Mouse (Mus musculus): ENCODE measurements at regions not wholly inside any gene's neighbourhood (a gene's known extent, or its start where the extent isn't known, plus 50 kb on each side); places are given as distances from the start of the nearest gene placed in this dataset.

GRCm38 (mm10) chr13:60237091-60237490 lies 59.9 kb upstream of the Gas1 start:
- TF ChIP-seq CTCF (IDR thresholded peaks at IDR 0.05; ENCODE audit: low read depth) = no peak
- Histone ChIP-seq H3K9ac (ENCODE audit: low read depth, low read length) (no peak overlapping the region), H3K9me3 (ENCODE audit: control insufficient read depth) (no peaks in the 10 kb centered on the region), H3K27me3 (replicated peaks; ENCODE audit: control insufficient read depth, insufficient read depth, low read length) (no peaks in the 10 kb centered on the region), H3K27ac (ENCODE audit: low read depth, low read length) (no peak overlapping the region), H3K4me3 (ENCODE audit: low read depth, low read length) (no peak overlapping the region), H3K4me2 (replicated peaks; ENCODE audit: low read depth) (no peak overlapping the region), H3K4me1 (replicated peaks; ENCODE audit: control insufficient read depth, insufficient read depth, low read length) (no peaks in the 10 kb centered on the region), H3K36me3 (ENCODE audit: control insufficient read depth, insufficient read depth) (no peaks in the 10 kb centered on the region)
- ATAC-seq = peak; percentile 76
- 77% methylated on average over 3 of the region's 3 CpGs for WGBS

- H3K9me3 ChIP-seq (ENCODE audit: control insufficient read depth) = no peaks in the 10 kb centered on the region
- H3K36me3 ChIP-seq (ENCODE audit: control insufficient read depth, insufficient read depth) = no peaks in the 10 kb centered on the region
- H3K4me3 ChIP-seq (ENCODE audit: low read depth, low read length) = no peak overlapping the region
- no peak overlapping the region for H3K4me2 ChIP-seq (replicated peaks; ENCODE audit: low read depth)
- no peaks in the 10 kb centered on the region for H3K4me1 ChIP-seq (replicated peaks; ENCODE audit: control insufficient read depth, insufficient read depth, low read length)
- H3K27me3 ChIP-seq (replicated peaks; ENCODE audit: control insufficient read depth, insufficient read depth, low read length) = no peaks in the 10 kb centered on the region
- no peak overlapping the region for H3K9ac ChIP-seq (ENCODE audit: low read depth, low read length)
- 45% methylated on average over 8 of the region's 8 CpGs for WGBS
- ATAC-seq = no peak
- TF ChIP-seq CTCF (IDR thresholded peaks at IDR 0.05; ENCODE audit: low read depth) = no peak
- no peak overlapping the region for H3K27ac ChIP-seq (ENCODE audit: low read depth, low read length)
Measured at GRCm38 (mm10) chr13:60242447-60243109, 65.4 kb upstream of the Gas1 start.

GRCm38 (mm10) chr13:60243110-60243481 lies 65.9 kb upstream of the Gas1 start:
- H3K9ac ChIP-seq (ENCODE audit: low read depth, low read length) = no peak overlapping the region
- H3K4me3 ChIP-seq (ENCODE audit: low read depth, low read length) = no peak overlapping the region
- no peaks in the 10 kb centered on the region for H3K4me1 ChIP-seq (replicated peaks; ENCODE audit: control insufficient read depth, insufficient read depth, low read length)
- no peaks in the 10 kb centered on the region for H3K36me3 ChIP-seq (ENCODE audit: control insufficient read depth, insufficient read depth)
- no peak overlapping the region for H3K27ac ChIP-seq (ENCODE audit: low read depth, low read length)
- WGBS = 31% methylated on average over 4 of the region's 4 CpGs
- TF ChIP-seq CTCF (IDR thresholded peaks at IDR 0.05; ENCODE audit: low read depth) = no peak
- H3K4me2 ChIP-seq (replicated peaks; ENCODE audit: low read depth) = no peak overlapping the region
- no peak for ATAC-seq
- H3K27me3 ChIP-seq (replicated peaks; ENCODE audit: control insufficient read depth, insufficient read depth, low read length) = no peaks in the 10 kb centered on the region
- H3K9me3 ChIP-seq (ENCODE audit: control insufficient read depth) = no peaks in the 10 kb centered on the region

- ATAC-seq = no peak
- WGBS = 53% methylated on average over 7 of the region's 7 CpGs
- Histone ChIP-seq H3K9ac (ENCODE audit: low read depth, low read length) (no peak overlapping the region), H3K9me3 (ENCODE audit: control insufficient read depth) (no peaks in the 10 kb centered on the region), H3K4me1 (replicated peaks; ENCODE audit: control insufficient read depth, insufficient read depth, low read length) (no peaks in the 10 kb centered on the region), H3K27me3 (replicated peaks; ENCODE audit: control insufficient read depth, insufficient read depth, low read length) (no peaks in the 10 kb centered on the region), H3K4me2 (replicated peaks; ENCODE audit: low read depth) (no peak overlapping the region), H3K4me3 (ENCODE audit: low read depth, low read length) (no peak overlapping the region), H3K36me3 (ENCODE audit: control insufficient read depth, insufficient read depth) (no peaks in the 10 kb centered on the region), H3K27ac (ENCODE audit: low read depth, low read length) (no peak overlapping the region)
- TF ChIP-seq CTCF (IDR thresholded peaks at IDR 0.05; ENCODE audit: low read depth) = no peak
Measured at GRCm38 (mm10) chr13:60255162-60255561, 78.0 kb upstream of the Gas1 start.

- H3K4me2 ChIP-seq (replicated peaks; ENCODE audit: low read depth) = no peak overlapping the region
- H3K9me3 ChIP-seq (ENCODE audit: control insufficient read depth) = no peaks in the 10 kb centered on the region
- H3K4me3 ChIP-seq (ENCODE audit: low read depth, low read length) = no peak overlapping the region
- H3K4me1 ChIP-seq (replicated peaks; ENCODE audit: control insufficient read depth, insufficient read depth, low read length) = no peaks in the 10 kb centered on the region
- no peak overlapping the region for H3K9ac ChIP-seq (ENCODE audit: low read depth, low read length)
- 31% methylated on average over 7 of the region's 7 CpGs for WGBS
- no peaks in the 10 kb centered on the region for H3K36me3 ChIP-seq (ENCODE audit: control insufficient read depth, insufficient read depth)
- H3K27ac ChIP-seq (ENCODE audit: low read depth, low read length) = no peak overlapping the region
- ATAC-seq = no peak
- no peaks in the 10 kb centered on the region for H3K27me3 ChIP-seq (replicated peaks; ENCODE audit: control insufficient read depth, insufficient read depth, low read length)
- peak; percentile 19 for TF ChIP-seq CTCF (IDR thresholded peaks at IDR 0.05; ENCODE audit: low read depth)
Measured at GRCm38 (mm10) chr13:60255715-60256114, 78.5 kb upstream of the Gas1 start.

- no peak overlapping the region for H3K27ac ChIP-seq (ENCODE audit: low read depth, low read length)
- ATAC-seq = no peak
- no peak for TF ChIP-seq CTCF (IDR thresholded peaks at IDR 0.05; ENCODE audit: low read depth)
- H3K27me3 ChIP-seq (replicated peaks; ENCODE audit: control insufficient read depth, insufficient read depth, low read length) = no peaks in the 10 kb centered on the region
- no peaks in the 10 kb centered on the region for H3K9me3 ChIP-seq (ENCODE audit: control insufficient read depth)
- no peak overlapping the region for H3K4me3 ChIP-seq (ENCODE audit: low read depth, low read length)
- WGBS = 65% methylated on average over 8 of the region's 8 CpGs
- no peaks in the 10 kb centered on the region for H3K4me1 ChIP-seq (replicated peaks; ENCODE audit: control insufficient read depth, insufficient read depth, low read length)
- no peak overlapping the region for H3K4me2 ChIP-seq (replicated peaks; ENCODE audit: low read depth)
- no peak overlapping the region for H3K9ac ChIP-seq (ENCODE audit: low read depth, low read length)
- no peaks in the 10 kb centered on the region for H3K36me3 ChIP-seq (ENCODE audit: control insufficient read depth, insufficient read depth)
Measured at GRCm38 (mm10) chr13:60256997-60257396, 79.8 kb upstream of the Gas1 start.

- TF ChIP-seq CTCF (IDR thresholded peaks at IDR 0.05; ENCODE audit: low read depth) = no peak
- Histone ChIP-seq H3K4me3 (ENCODE audit: low read depth, low read length) (no peak overlapping the region), H3K4me2 (replicated peaks; ENCODE audit: low read depth) (no peak overlapping the region), H3K27me3 (replicated peaks; ENCODE audit: control insufficient read depth, insufficient read depth, low read length) (no peaks in the 10 kb centered on the region), H3K4me1 (replicated peaks; ENCODE audit: control insufficient read depth, insufficient read depth, low read length) (no peaks in the 10 kb centered on the region), H3K9ac (ENCODE audit: low read depth, low read length) (no peak overlapping the region), H3K36me3 (ENCODE audit: control insufficient read depth, insufficient read depth) (no peaks in the 10 kb centered on the region), H3K9me3 (ENCODE audit: control insufficient read depth) (no peaks in the 10 kb centered on the region), H3K27ac (ENCODE audit: low read depth, low read length) (no peak overlapping the region)
- WGBS = 37% methylated on average over 3 of the region's 3 CpGs
- ATAC-seq = no peak
Measured at GRCm38 (mm10) chr13:60257878-60258277, 80.7 kb upstream of the Gas1 start.
